Mouse (Mus musculus) ES-Bruce4 (cell line): ENCODE measurements at regions not wholly inside any gene's neighbourhood (a gene's known extent, or its start where the extent isn't known, plus 50 kb on each side); places are given as distances from the start of the nearest gene placed in this dataset.

Experiments
- CTCF ChIP-seq: IDR thresholded peaks from one replicate; pipeline ENCODE4 v1.8.1; 2011; ENCODE audit warnings: low read depth, low read length
- POLR2A ChIP-seq: IDR thresholded peaks from one replicate; pipeline ENCODE4 v1.8.1; 2011; ENCODE audit warnings: low read length; ENCODE audit not compliant: insufficient read depth

GRCm38 (mm10) chr12:96235996-96236525 is 544.0 kb downstream of the Flrt2 start:
- TF ChIP-seq POLR2A (no peak), CTCF (no peak)
